Mouse (Mus musculus) ES-Bruce4 (cell line): ENCODE results near the gene Diexf.

ENCODE experiments used
- CTCF ChIP-seq: IDR thresholded peaks from one replicate; pipeline ENCODE4 v1.8.1; 2011; ENCODE audit warnings: low read depth, low read length
- EP300 ChIP-seq: IDR thresholded peaks from 2 replicates; pipeline ENCODE4 v1.6.1; 2011; ENCODE audit warnings: low read depth, low read length; ENCODE audit not compliant: insufficient read depth

GRCm38 (mm10) chr1:193153561-193153960, 23.5 kb upstream of the Diexf start:
- no peak for TF ChIP-seq EP300
- TF ChIP-seq CTCF = no peak
